Mouse (Mus musculus) embryonic facial prominence, embryonic 14.5 days (tissue): ENCODE results near the gene Zkscan17. TPM values are rescaled to one million over a fixed set of nuclear protein-coding genes. Genes with fewer than 3 reads are reported as not detected.

ENCODE experiments used
- ATAC-seq: fragments of 200-750 bp; cut with Nextera tagmentation; 2 replicates; pipeline ENCODE4 v1.8.0; 2017; ENCODE audit warnings: low read depth, moderate number of reproducible peaks, moderate TSS enrichment
- DNase-seq: peaks from one replicate; pipeline ENCODE4 v3.0.0-alpha.2; 2015; ENCODE audit warnings: low spot score
- H3K27ac ChIP-seq: fragments of 300-500 bp; sonication (generic); replicated peaks from 2 replicates; pipeline ENCODE4 v1.5.1; 2014; ENCODE audit warnings: low read depth, mild to moderate bottlenecking, low read length, moderate library complexity
- H3K27me3 ChIP-seq: fragments of 300-500 bp; sonication (generic); replicated peaks from 2 replicates; pipeline ENCODE4 v1.6.1; 2014; ENCODE audit warnings: low read length; ENCODE audit not compliant: control insufficient read depth, insufficient read depth
- H3K36me3 ChIP-seq: fragments of 300-500 bp; sonication (generic); 2 replicates; pipeline ENCODE4 v1.6.1; 2014; ENCODE audit warnings: low read length, mixed read lengths; ENCODE audit not compliant: control insufficient read depth, insufficient read depth
- H3K4me1 ChIP-seq: fragments of 300-500 bp; sonication (generic); 2 replicates; pipeline ENCODE4 v1.6.1; 2014; ENCODE audit warnings: antibody characterized with exemption, low read length; ENCODE audit not compliant: control insufficient read depth, insufficient read depth
- H3K4me2 ChIP-seq: fragments of 300-500 bp; sonication (generic); 2 replicates; pipeline ENCODE4 v1.6.1; 2014; ENCODE audit warnings: low read depth, mild to moderate bottlenecking, low read length, moderate library complexity, mixed read lengths
- H3K4me3 ChIP-seq: fragments of 300-500 bp; sonication (generic); 2 replicates; pipeline ENCODE4 v1.5.1; 2014; ENCODE audit warnings: low read depth, mild to moderate bottlenecking, low read length
- H3K9ac ChIP-seq: fragments of 300-500 bp; sonication (generic); 2 replicates; pipeline ENCODE4 v1.6.1; 2014; ENCODE audit warnings: low read depth, mild to moderate bottlenecking, low read length, moderate library complexity, mixed read lengths
- H3K9me3 ChIP-seq: fragments of 300-500 bp; sonication (generic); 2 replicates; pipeline ENCODE4 v1.6.1; 2016; ENCODE audit warnings: low read length; ENCODE audit not compliant: control insufficient read depth
- WGBS: fragments of 180-500 bp; shearing (Covaris S2); extraction: QIAGEN DNeasy Blood & Tissue Kit; methylation state at CpG from one replicate; pipeline ENCODE4 v1.1.7; 2014; 5-methylcytosine and 5-hydroxymethylcytosine counted together
- polyA plus RNA-seq: library from polyadenylated mRNA; unstranded; fragments of >200 nt; fragmentation: Nextera tagmentation; extraction: Ambion mirVana; gene quantifications from 2 replicates; pipeline ENCODE4 v1.2.1, GENCODE M21; 2014

The Zkscan17 gene
- polyA plus RNA-seq, 1 experiment from 2014 or later, result 17.1 TPM

GRCm38 (mm10) chr11:59514381-59514780, 12.2 kb downstream of the Zkscan17 start:
- DNase-seq (no peak), ATAC-seq (no peak)
- no peak overlapping the region for H3K4me2 ChIP-seq
- 0 out of 2 replicates have a peak overlapping the region, but pooled peaks have one; percentile 23 for H3K27ac ChIP-seq
- H3K9ac ChIP-seq, result no peak overlapping the region
- H3K9me3 ChIP-seq, result no peaks in the 10 kb centered on the region
- 47% methylated on average over 6 of the region's 6 CpGs for WGBS
- no peaks in the 10 kb centered on the region for H3K4me1 ChIP-seq
- H3K27me3 ChIP-seq, result no peaks in the 10 kb centered on the region
- peaks cover 15% of the 10 kb centered on the region for H3K36me3 ChIP-seq
- H3K4me3 ChIP-seq, result no peak overlapping the region

- DNase-seq, result no peak
- Histone ChIP-seq H3K27me3 (no peaks in the 10 kb centered on the region), H3K9me3 (no peaks in the 10 kb centered on the region), H3K4me3 (no peak overlapping the region), H3K27ac (no peak overlapping the region), H3K4me2 (no peak overlapping the region), H3K9ac (no peak overlapping the region), H3K36me3 (peaks cover 17% of the 10 kb centered on the region), H3K4me1 (no peaks in the 10 kb centered on the region)
- 81% methylated on average over 3 of the region's 3 CpGs for WGBS
- no peak for ATAC-seq
Measured at GRCm38 (mm10) chr11:59513556-59513955, 13.0 kb downstream of the Zkscan17 start.

- no peak overlapping the region for H3K27ac ChIP-seq
- WGBS, result 84% methylated on average over 10 of the region's 10 CpGs
Measured at GRCm38 (mm10) chr11:59512733-59513132, 13.8 kb downstream of the Zkscan17 start.

GRCm38 (mm10) chr11:59511558-59511957, 15.0 kb downstream of the Zkscan17 start:
- Histone ChIP-seq H3K4me3 (no peak overlapping the region), H3K4me1 (peaks cover 9% of the 10 kb centered on the region; the same call in 1 of the 2 replicates), H3K4me2 (no peak overlapping the region), H3K9me3 (no peaks in the 10 kb centered on the region), H3K27me3 (no peaks in the 10 kb centered on the region), H3K27ac (no peak overlapping the region), H3K36me3 (peaks cover 17% of the 10 kb centered on the region), H3K9ac (no peak overlapping the region)
- DNase-seq (no peak), ATAC-seq (no peak)
- WGBS, result 82% methylated on average over 1 of the region's 1 CpGs

More at GRCm38 (mm10) chr11:59512733-59513132, 13.8 kb downstream of the Zkscan17 start:
- Histone ChIP-seq H3K4me2 (no peak overlapping the region), H3K27me3 (no peaks in the 10 kb centered on the region), H3K36me3 (peaks cover 17% of the 10 kb centered on the region), H3K9ac (no peak overlapping the region), H3K4me3 (no peak overlapping the region), H3K9me3 (no peaks in the 10 kb centered on the region), H3K4me1 (0 out of 2 replicates have a peak, but pooled peaks cover under 1% of the 10 kb centered on the region)
- ATAC-seq (no peak), DNase-seq (no peak)

- WGBS, result under 1% methylated on average over 14 of the region's 14 CpGs
- ATAC-seq, result peak; percentile 24
- peak overlapping the region; percentile 97 for H3K9ac ChIP-seq
Measured at GRCm38 (mm10) chr11:59506713-59507074, 19.9 kb downstream of the Zkscan17 start.

GRCm38 (mm10) chr11:59505839-59506712, 20.5 kb downstream of the Zkscan17 start:
- Histone ChIP-seq H3K36me3 (peaks cover 47% of the 10 kb centered on the region), H3K4me2 (peak overlapping the region; percentile 72), H3K9ac (peak overlapping the region; percentile 97), H3K27me3 (no peaks in the 10 kb centered on the region), H3K4me3 (peak overlapping the region; percentile 93), H3K27ac (peak overlapping the region; percentile 95), H3K4me1 (peaks cover 12% of the 10 kb centered on the region), H3K9me3 (no peaks in the 10 kb centered on the region)
- DNase-seq, result peak; percentile 95
- WGBS, result 0% methylated on average over 26 of the region's 71 CpGs
- peak; percentile 95 for ATAC-seq

More at GRCm38 (mm10) chr11:59506713-59507074, 19.9 kb downstream of the Zkscan17 start:
- Histone ChIP-seq H3K4me1 (peaks cover 12% of the 10 kb centered on the region), H3K9me3 (no peaks in the 10 kb centered on the region), H3K4me2 (peak overlapping the region; percentile 72), H3K27me3 (no peaks in the 10 kb centered on the region), H3K36me3 (peaks cover 46% of the 10 kb centered on the region), H3K27ac (peak overlapping the region; percentile 95), H3K4me3 (peak overlapping the region; percentile 93)
- no peak for DNase-seq

- peaks cover 48% of the 10 kb centered on the region for H3K36me3 ChIP-seq
- peaks cover 12% of the 10 kb centered on the region for H3K4me1 ChIP-seq
- under 1% methylated on average over 21 of the region's 21 CpGs for WGBS
- no peaks in the 10 kb centered on the region for H3K9me3 ChIP-seq
- peak; percentile 59 for ATAC-seq
- peak; percentile 88 for DNase-seq
- H3K27ac ChIP-seq, result peak overlapping the region; percentile 95
- H3K9ac ChIP-seq, result peak overlapping the region; percentile 97
- H3K4me2 ChIP-seq, result peak overlapping the region; percentile 72
- H3K27me3 ChIP-seq, result no peaks in the 10 kb centered on the region
- peak overlapping the region; percentile 93 for H3K4me3 ChIP-seq
Measured at GRCm38 (mm10) chr11:59505351-59505838, 21.2 kb downstream of the Zkscan17 start.

GRCm38 (mm10) chr11:59501978-59502700, 24.4 kb downstream of the Zkscan17 start:
- no peak overlapping the region for H3K4me3 ChIP-seq
- ATAC-seq, result no peak
- H3K27ac ChIP-seq, result no peak overlapping the region
- no peak for DNase-seq
- no peak overlapping the region for H3K9ac ChIP-seq
- H3K4me2 ChIP-seq, result no peak overlapping the region
- H3K36me3 ChIP-seq, result peaks cover 74% of the 10 kb centered on the region
- H3K27me3 ChIP-seq, result no peaks in the 10 kb centered on the region
- H3K9me3 ChIP-seq, result no peaks in the 10 kb centered on the region
- WGBS, result 95% methylated on average over 5 of the region's 5 CpGs
- peaks cover 6% of the 10 kb centered on the region; the same call in 1 of the 2 replicates for H3K4me1 ChIP-seq
